Mouse (Mus musculus) hindlimb bud, embryonic 11.5 days (tissue): Measurements from ENCODE around the gene Gm10643.

Experiments
- DNase-seq: peaks from one replicate; pipeline ENCODE4 v3.0.0-alpha.2; 2012; ENCODE audit warnings: low read depth, low spot score; ENCODE audit errors: extremely low spot score

Gene Gm10643

DNA sequence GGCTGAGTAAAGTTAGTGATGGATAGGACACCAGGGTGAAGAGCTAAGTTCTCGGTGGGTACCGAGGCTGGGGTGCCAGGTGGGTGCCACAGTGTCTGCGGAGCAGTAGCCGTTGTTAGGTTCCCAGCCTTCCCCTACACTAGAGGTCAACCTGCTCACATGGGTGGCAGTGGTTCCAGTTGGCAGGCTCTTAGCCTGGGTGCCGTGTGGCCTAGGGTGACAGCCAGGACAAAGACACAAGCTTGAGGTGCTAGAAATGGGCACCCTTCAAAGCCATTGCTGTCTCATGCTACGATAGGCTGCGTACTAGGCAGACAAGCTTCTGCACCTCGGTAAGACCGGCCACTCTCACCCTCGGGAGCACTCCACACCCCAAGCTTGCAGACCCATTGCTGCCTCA is 7.4 kb upstream of the Gm10643 start:
- DNase-seq: no peak

DNA sequence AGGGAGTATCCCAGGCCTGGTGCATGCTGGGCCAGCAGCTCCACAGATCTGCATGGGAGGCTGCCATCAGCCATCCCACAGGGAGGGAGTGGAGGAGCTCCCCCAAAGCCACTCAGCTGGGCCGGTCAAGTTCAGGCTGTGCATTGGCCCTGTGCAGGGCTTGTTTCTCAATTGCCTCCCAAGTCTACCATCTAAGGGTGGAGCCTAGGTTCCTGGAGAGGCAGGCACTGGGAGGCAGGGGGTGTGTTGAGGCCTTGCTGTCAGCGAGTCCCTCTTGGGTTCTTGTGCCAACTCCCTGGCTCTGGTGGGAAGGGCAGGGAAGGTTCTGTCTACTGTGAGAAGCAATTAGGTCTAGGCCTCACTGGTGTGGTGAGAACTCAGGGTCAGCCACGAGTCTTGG is 7.0 kb upstream of the Gm10643 start:
- no peak for DNase-seq

- DNase-seq: no peak
Observed at GRCm38 (mm10) chr8:84070667-84071066, 5.7 kb upstream of the Gm10643 start.

- DNase-seq: no peak
Observed at GRCm38 (mm10) chr8:84070241-84070640, 5.3 kb upstream of the Gm10643 start.

- no peak for DNase-seq
Observed at GRCm38 (mm10) chr8:84069750-84070149, 4.8 kb upstream of the Gm10643 start.

DNA sequence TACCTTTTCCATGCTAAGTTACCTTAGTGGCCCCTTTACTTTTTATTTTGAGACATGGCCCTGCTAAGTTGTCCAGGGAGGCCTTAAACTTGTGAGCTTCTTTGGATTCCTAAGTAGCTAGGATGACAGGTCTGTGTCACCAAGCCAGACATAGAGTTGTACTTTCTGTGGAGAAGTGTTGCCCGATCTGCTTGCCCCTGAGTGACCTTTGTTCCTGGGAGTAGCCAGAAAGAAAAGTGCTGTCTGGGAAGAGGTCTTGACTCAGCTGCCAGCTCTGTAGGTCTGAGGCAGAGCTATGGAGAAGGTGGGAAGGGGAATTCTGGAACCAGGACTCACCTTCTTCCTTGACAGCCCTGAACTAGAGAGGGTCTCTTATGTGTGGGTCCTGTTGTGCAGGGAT is 4.2 kb upstream of the Gm10643 start:
- no peak for DNase-seq

- no peak for DNase-seq
Observed at GRCm38 (mm10) chr8:84068316-84069035, 3.5 kb upstream of the Gm10643 start.

GRCm38 (mm10) chr8:84067911-84068310 is 3.0 kb upstream of the Gm10643 start:
- no peak for DNase-seq

GRCm38 (mm10) chr8:84067047-84067573 is 2.2 kb upstream of the Gm10643 start:
- no peak for DNase-seq

GRCm38 (mm10) chr8:84066291-84066930 is 1.5 kb upstream of the Gm10643 start, which contains the start of gene Rfx1:
Gene Rfx1 (plus strand): TSS chr8:84066834.
- peak; percentile 99 for DNase-seq

DNA sequence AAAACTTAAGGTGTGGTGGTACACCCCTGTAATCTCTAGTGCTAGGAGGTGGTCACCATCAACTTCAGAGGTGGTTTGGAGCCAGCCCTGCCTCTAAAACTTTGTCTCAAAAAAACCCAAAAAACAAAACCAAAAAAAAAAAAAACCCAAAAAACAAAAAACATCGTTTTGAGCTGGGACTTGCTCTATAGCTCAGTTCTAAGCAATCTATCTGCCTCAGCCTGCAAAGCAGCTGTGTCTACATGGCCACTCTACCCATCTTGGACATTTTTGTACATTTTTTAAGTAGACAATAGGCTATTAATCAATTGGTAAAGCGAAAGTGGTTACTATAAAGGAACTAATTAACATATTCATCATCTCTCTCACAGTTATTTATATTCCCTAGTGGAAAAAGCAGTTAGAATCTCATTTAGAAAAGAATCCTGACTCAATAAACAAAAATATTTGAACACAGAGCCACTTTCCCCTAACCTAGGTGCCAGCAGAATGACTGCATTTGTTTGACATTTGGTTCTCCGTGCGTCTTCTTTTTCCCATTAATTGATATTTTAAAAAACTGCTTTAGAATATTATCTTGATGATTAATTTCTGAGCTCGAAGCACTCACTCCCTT is 628 bp upstream of the Gm10643 start:
- no peak for DNase-seq

GRCm38 (mm10) chr8:84063861-84064610 is 901 bp downstream of the Gm10643 start:
- no peak for DNase-seq

DNA sequence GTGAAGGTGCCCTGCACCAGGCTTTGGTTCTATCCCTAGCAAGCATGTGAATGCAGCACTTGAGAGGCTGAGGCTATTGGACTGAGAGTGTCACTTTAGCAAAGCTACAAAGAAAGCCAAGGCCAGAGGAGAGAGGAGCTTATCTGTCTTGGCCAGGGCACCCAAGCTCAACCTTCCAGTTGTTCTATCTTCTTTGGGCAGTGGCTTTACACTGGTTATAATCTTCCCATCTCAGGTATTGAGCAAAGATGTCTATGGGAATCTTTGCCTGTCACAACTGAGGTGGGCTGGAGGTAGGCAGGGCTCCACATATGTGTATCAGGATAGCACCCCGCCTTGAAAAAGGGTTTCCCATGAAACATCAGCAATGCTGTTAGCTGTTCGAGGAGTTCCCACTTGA is 4.7 kb downstream of the Gm10643 start:
- DNase-seq: no peak

GRCm38 (mm10) chr8:84059226-84059625 is 5.7 kb downstream of the Gm10643 start:
- DNase-seq: no peak

DNA sequence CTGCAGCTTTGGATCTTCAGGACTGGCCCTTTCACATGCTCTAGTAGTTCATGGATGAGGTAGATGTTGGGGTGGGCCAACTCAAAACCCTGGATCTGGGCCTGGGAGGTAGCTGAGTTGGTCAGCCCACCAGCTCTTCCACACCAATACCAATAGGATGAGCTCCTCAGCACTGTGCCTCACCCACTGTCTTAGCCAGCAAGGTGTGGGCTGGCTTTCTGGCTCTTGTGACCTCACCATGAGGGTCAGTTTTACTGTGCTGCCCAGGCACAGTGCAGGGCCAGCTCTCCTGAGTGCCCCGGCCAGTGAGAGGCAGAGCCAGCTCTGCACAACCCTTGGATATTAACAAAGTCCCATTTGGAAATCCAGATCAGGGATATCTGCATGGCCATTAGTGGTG is 7.1 kb downstream of the Gm10643 start:
- DNase-seq: no peak

GRCm38 (mm10) chr8:84053229-84053628 is 11.7 kb downstream of the Gm10643 start:
- DNase-seq: no peak

DNA sequence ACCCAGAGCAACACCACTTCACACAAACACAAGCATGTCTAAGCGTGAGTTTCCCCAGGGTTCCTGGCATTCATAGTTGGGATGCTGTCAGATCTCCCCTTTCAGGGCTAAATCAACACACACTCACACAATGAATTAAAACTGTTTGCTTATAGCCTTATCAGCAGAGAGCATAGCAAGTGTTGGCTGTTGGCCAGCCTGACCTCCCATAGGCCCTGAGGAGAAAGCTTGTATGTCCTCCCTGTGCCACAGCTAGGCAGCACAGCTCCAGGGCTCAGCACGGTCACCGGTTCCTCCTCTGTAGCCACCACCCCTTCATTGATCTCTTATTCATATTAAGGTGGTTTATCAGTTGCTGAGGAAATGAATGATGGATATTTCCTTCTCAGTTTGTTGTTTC is 12.2 kb downstream of the Gm10643 start:
- no peak for DNase-seq

- no peak for DNase-seq
Observed at GRCm38 (mm10) chr8:84048171-84048570, 16.8 kb downstream of the Gm10643 start.

DNA sequence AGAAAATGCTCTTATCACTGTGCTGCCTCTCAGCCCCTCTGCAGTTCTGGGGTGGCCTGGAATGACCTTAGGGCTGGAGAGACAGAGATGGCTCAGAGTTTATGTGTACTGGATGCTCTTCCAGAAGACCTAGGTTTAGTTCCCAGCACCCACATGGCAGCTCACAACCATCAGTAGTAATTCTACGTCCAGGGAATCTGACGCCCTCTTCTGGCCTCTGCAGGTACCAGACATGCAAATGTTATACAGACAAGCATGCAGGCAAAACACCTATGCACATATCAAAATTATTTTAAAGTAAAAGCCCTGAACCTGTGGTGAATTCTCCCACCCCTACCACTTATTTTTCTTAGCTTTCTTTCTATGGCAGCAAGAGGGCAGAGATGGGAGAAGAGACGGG is 18.4 kb downstream of the Gm10643 start:
- no peak for DNase-seq

GRCm38 (mm10) chr8:84044900-84045299 is 20.0 kb downstream of the Gm10643 start, which contains the start of gene Rln3:
Gene Rln3 (minus strand): TSS chr8:84045000.
- no peak for DNase-seq

- no peak for DNase-seq
Observed at GRCm38 (mm10) chr8:84044103-84044502, 20.8 kb downstream of the Gm10643 start.
